Mouse (Mus musculus): ENCODE data around the gene Cog3. TPM values are rescaled to one million over a fixed set of nuclear protein-coding genes. Genes with fewer than 3 reads are reported as not detected.
A peak's percentile ranks its signal among the peaks of the same experiment; 100 is the strongest.

Cog3 gene
- 16.6 and 18.9 TPM in 2 replicates for polyA plus RNA-seq (2016; fragmentation: Nextera tagmentation; extraction: Ambion mirVana)

- WGBS = under 1% methylated on average over 78 of the region's 78 CpGs
- H3K36me3 ChIP-seq = no peaks in the 10 kb centered on the region
- H3K27me3 ChIP-seq (ENCODE audit: insufficient read depth, poor library complexity, severe bottlenecking) = peaks cover 15% of the 10 kb centered on the region; the same call in 1 of the 2 replicates
- H3K9me3 ChIP-seq = no peaks in the 10 kb centered on the region
- DNase-seq (ENCODE audit: low spot score) = peak; percentile 97
- H3K4me1 ChIP-seq = peaks cover 11% of the 10 kb centered on the region
- peak within 1 kb of the TSS; percentile 93 for H3K27ac ChIP-seq
- H3K4me3 ChIP-seq = peak within 1 kb of the TSS; percentile 98
Measured at GRCm38 (mm10) chr14:75753991-75754817, at the start of gene Cog3. Cog3 (minus strand) TSS chr14:75754517.

- Histone ChIP-seq H3K27me3 (ENCODE audit: insufficient read depth, poor library complexity, severe bottlenecking) (no peaks in the 10 kb centered on the region), H3K4me1 (peaks cover 13% of the 10 kb centered on the region), H3K36me3 (no peaks in the 10 kb centered on the region), H3K9me3 (no peaks in the 10 kb centered on the region), H3K4me3 (no peak overlapping the region), H3K27ac (no peak overlapping the region)
- DNase-seq (ENCODE audit: low spot score) = no peak
- WGBS = 33% methylated on average over 5 of the region's 5 CpGs
Measured at GRCm38 (mm10) chr14:75797769-75798386, 43.6 kb upstream of the Cog3 start.

- H3K27me3 ChIP-seq (ENCODE audit: insufficient read depth, poor library complexity, severe bottlenecking) = no peaks in the 10 kb centered on the region
- no peak for DNase-seq (ENCODE audit: low spot score)
- no peaks in the 10 kb centered on the region for H3K9me3 ChIP-seq
- H3K36me3 ChIP-seq = no peaks in the 10 kb centered on the region
- H3K4me3 ChIP-seq = no peak overlapping the region
- WGBS = 81% methylated on average over 4 of the region's 4 CpGs
- H3K4me1 ChIP-seq = peaks cover 4% of the 10 kb centered on the region; the same call in 1 of the 2 replicates
- no peak overlapping the region for H3K27ac ChIP-seq
Measured at GRCm38 (mm10) chr14:75795918-75796317, 41.6 kb upstream of the Cog3 start.

- Histone ChIP-seq H3K4me1 (peaks cover 4% of the 10 kb centered on the region; the same call in 1 of the 2 replicates), H3K4me3 (no peak overlapping the region), H3K9me3 (no peaks in the 10 kb centered on the region), H3K27ac (no peak overlapping the region), H3K27me3 (ENCODE audit: insufficient read depth, poor library complexity, severe bottlenecking) (no peaks in the 10 kb centered on the region), H3K36me3 (no peaks in the 10 kb centered on the region)
- 73% methylated on average over 5 of the region's 5 CpGs for whole genome bisulfite sequencing
- DNase-seq (ENCODE audit: low spot score) = no peak
Measured at GRCm38 (mm10) chr14:75794726-75795125, 40.4 kb upstream of the Cog3 start.

GRCm38 (mm10) chr14:75794324-75794723 is 40.0 kb upstream of the Cog3 start:
- H3K4me1 ChIP-seq = peaks cover 5% of the 10 kb centered on the region

GRCm38 (mm10) chr14:75793110-75793509 is 38.8 kb upstream of the Cog3 start:
- H3K4me1 ChIP-seq = peaks cover 7% of the 10 kb centered on the region
- no peak for DNase-seq (ENCODE audit: low spot score)
- no peak overlapping the region for H3K4me3 ChIP-seq
- H3K27ac ChIP-seq = no peak overlapping the region
- no peaks in the 10 kb centered on the region for H3K9me3 ChIP-seq
- 87% methylated on average over 4 of the region's 4 CpGs for WGBS
- H3K36me3 ChIP-seq = no peaks in the 10 kb centered on the region
- peaks cover 11% of the 10 kb centered on the region for H3K27me3 ChIP-seq (ENCODE audit: insufficient read depth, poor library complexity, severe bottlenecking)

More at GRCm38 (mm10) chr14:75794324-75794723, 40.0 kb upstream of the Cog3 start:
- H3K4me3 ChIP-seq = no peak overlapping the region
- H3K9me3 ChIP-seq = no peaks in the 10 kb centered on the region
- 81% methylated on average over 6 of the region's 6 CpGs for WGBS
- H3K36me3 ChIP-seq = no peaks in the 10 kb centered on the region
- no peak for DNase-seq (ENCODE audit: low spot score)
- H3K27me3 ChIP-seq (ENCODE audit: insufficient read depth, poor library complexity, severe bottlenecking) = no peaks in the 10 kb centered on the region
- H3K27ac ChIP-seq = no peak overlapping the region

GRCm38 (mm10) chr14:75791372-75791771 is 37.1 kb upstream of the Cog3 start:
- whole genome bisulfite sequencing = 79% methylated on average over 3 of the region's 3 CpGs
- H3K27ac ChIP-seq = no peak overlapping the region

GRCm38 (mm10) chr14:75790411-75790996 is 36.2 kb upstream of the Cog3 start:
- no peak for DNase-seq (ENCODE audit: low spot score)

More at GRCm38 (mm10) chr14:75791372-75791771, 37.1 kb upstream of the Cog3 start:
- H3K36me3 ChIP-seq = no peaks in the 10 kb centered on the region
- peaks cover 16% of the 10 kb centered on the region for H3K27me3 ChIP-seq (ENCODE audit: insufficient read depth, poor library complexity, severe bottlenecking)
- no peaks in the 10 kb centered on the region for H3K9me3 ChIP-seq
- H3K4me3 ChIP-seq = no peak overlapping the region
- no peak for DNase-seq (ENCODE audit: low spot score)
- peaks cover 7% of the 10 kb centered on the region for H3K4me1 ChIP-seq

GRCm38 (mm10) chr14:75789291-75789690 is 35.0 kb upstream of the Cog3 start:
- H3K27me3 ChIP-seq (ENCODE audit: insufficient read depth, poor library complexity, severe bottlenecking) = peaks cover 16% of the 10 kb centered on the region
- H3K9me3 ChIP-seq = no peaks in the 10 kb centered on the region
- no peak overlapping the region for H3K4me3 ChIP-seq
- 67% methylated on average over 6 of the region's 6 CpGs for WGBS
- DNase-seq (ENCODE audit: low spot score) = no peak
- no peaks in the 10 kb centered on the region for H3K36me3 ChIP-seq
- no peak overlapping the region for H3K27ac ChIP-seq
- H3K4me1 ChIP-seq = peaks cover 3% of the 10 kb centered on the region; the same call in 1 of the 2 replicates

More at GRCm38 (mm10) chr14:75790411-75790996, 36.2 kb upstream of the Cog3 start:
- 82% methylated on average over 3 of the region's 3 CpGs for WGBS
- H3K27me3 ChIP-seq (ENCODE audit: insufficient read depth, poor library complexity, severe bottlenecking) = peaks cover 16% of the 10 kb centered on the region
- peaks cover 7% of the 10 kb centered on the region for H3K4me1 ChIP-seq
- no peaks in the 10 kb centered on the region for H3K36me3 ChIP-seq
- H3K9me3 ChIP-seq = no peaks in the 10 kb centered on the region
- H3K4me3 ChIP-seq = no peak overlapping the region
- H3K27ac ChIP-seq = no peak overlapping the region

- H3K27me3 ChIP-seq (ENCODE audit: insufficient read depth, poor library complexity, severe bottlenecking) = peaks cover 16% of the 10 kb centered on the region
- H3K36me3 ChIP-seq = no peaks in the 10 kb centered on the region
- no peak for DNase-seq (ENCODE audit: low spot score)
- no peaks in the 10 kb centered on the region for H3K9me3 ChIP-seq
- peak overlapping the region; percentile 77 for H3K4me3 ChIP-seq
- peaks cover 3% of the 10 kb centered on the region; the same call in 1 of the 2 replicates for H3K4me1 ChIP-seq
- 31% methylated on average over 7 of the region's 7 CpGs for WGBS
- H3K27ac ChIP-seq = no peak overlapping the region
Measured at GRCm38 (mm10) chr14:75787794-75788175, 33.5 kb upstream of the Cog3 start.

GRCm38 (mm10) chr14:75786868-75787793 is 32.8 kb upstream of the Cog3 start, which contains the start of gene Slc25a30:
Slc25a30 (minus strand) TSS chr14:75787037.
- Histone ChIP-seq H3K4me1 (peaks cover 3% of the 10 kb centered on the region; the same call in 1 of the 2 replicates), H3K4me3 (peak within 1 kb of the TSS; percentile 77), H3K27me3 (ENCODE audit: insufficient read depth, poor library complexity, severe bottlenecking) (peaks cover 16% of the 10 kb centered on the region), H3K9me3 (no peaks in the 10 kb centered on the region), H3K36me3 (no peaks in the 10 kb centered on the region), H3K27ac (peak within 1 kb of the TSS; percentile 86)
- WGBS = 6% methylated on average over 51 of the region's 51 CpGs
- peak; percentile 98 for DNase-seq (ENCODE audit: low spot score)

GRCm38 (mm10) chr14:75786424-75786867 is 32.1 kb upstream of the Cog3 start:
- no peaks in the 10 kb centered on the region for H3K9me3 ChIP-seq
- peak overlapping the region; percentile 77 for H3K4me3 ChIP-seq
- H3K27ac ChIP-seq = peak overlapping the region; percentile 86
- H3K27me3 ChIP-seq (ENCODE audit: insufficient read depth, poor library complexity, severe bottlenecking) = peaks cover 16% of the 10 kb centered on the region
- WGBS = 1% methylated on average over 31 of the region's 31 CpGs
- DNase-seq (ENCODE audit: low spot score) = peak; percentile 77
- H3K4me1 ChIP-seq = peaks cover 3% of the 10 kb centered on the region; the same call in 1 of the 2 replicates
- no peaks in the 10 kb centered on the region for H3K36me3 ChIP-seq

All from heart, embryonic 10.5 days (tissue).